Mouse (Mus musculus): ENCODE measurements around the gene Rab3ip.

Gene Rab3ip

GRCm38 (mm10) chr10:116950009-116950769 is at the start of gene Rab3ip:
Rab3ip (minus strand) TSS chr10:116950769.
- DNase-seq (ENCODE audit: inconsistent age in 2 of 2, low spot score in 1 of 2): peak; percentile 93 to 97

- no peak for DNase-seq (ENCODE audit: inconsistent age in 2 of 2, low spot score in 1 of 2)
These were observed 48.3 kb upstream of the Rab3ip start for GRCm38 (mm10) chr10:116998716-116999455.

GRCm38 (mm10) chr10:116996236-116996600 is 45.6 kb upstream of the Rab3ip start:
- peak; percentile 93 to 95 for DNase-seq (ENCODE audit: inconsistent age in 2 of 2, low spot score in 1 of 2)

- no peak for DNase-seq (ENCODE audit: inconsistent age in 2 of 2, low spot score in 1 of 2)
These were observed 45.1 kb upstream of the Rab3ip start for GRCm38 (mm10) chr10:116995584-116996235.

- DNase-seq (ENCODE audit: inconsistent age in 2 of 2, low spot score in 1 of 2): no peak
These were observed 44.6 kb upstream of the Rab3ip start for GRCm38 (mm10) chr10:116995162-116995561.

- no peak for DNase-seq (ENCODE audit: inconsistent age in 2 of 2, low spot score in 1 of 2)
These were observed 43.4 kb upstream of the Rab3ip start for GRCm38 (mm10) chr10:116993971-116994370.

GRCm38 (mm10) chr10:116986264-116987082 is 35.9 kb upstream of the Rab3ip start, which contains the start of gene Best3:
Best3 (plus strand) TSS chr10:116986314.
- DNase-seq (ENCODE audit: inconsistent age in 2 of 2, low spot score in 1 of 2): peak in 1 of 2 experiments; percentile 52

GRCm38 (mm10) chr10:116984836-116985235 is 34.3 kb upstream of the Rab3ip start:
- DNase-seq (ENCODE audit: inconsistent age in 2 of 2, low spot score in 1 of 2): no peak

- DNase-seq (ENCODE audit: inconsistent age in 2 of 2, low spot score in 1 of 2): no peak
These were observed 32.0 kb upstream of the Rab3ip start for GRCm38 (mm10) chr10:116982526-116982925.

GRCm38 (mm10) chr10:116980888-116981287 is 30.3 kb upstream of the Rab3ip start:
- DNase-seq (ENCODE audit: inconsistent age in 2 of 2, low spot score in 1 of 2): peak; percentile 29 to 66

GRCm38 (mm10) chr10:116980273-116980672 is 29.7 kb upstream of the Rab3ip start:
- no peak for DNase-seq (ENCODE audit: inconsistent age in 2 of 2, low spot score in 1 of 2)

GRCm38 (mm10) chr10:116978841-116979240 is 28.3 kb upstream of the Rab3ip start:
- peak in 1 of 2 experiments; percentile 61 for DNase-seq (ENCODE audit: inconsistent age in 2 of 2, low spot score in 1 of 2)

GRCm38 (mm10) chr10:116977858-116978257 is 27.3 kb upstream of the Rab3ip start:
- no peak for DNase-seq (ENCODE audit: inconsistent age in 2 of 2, low spot score in 1 of 2)

- DNase-seq (ENCODE audit: inconsistent age in 2 of 2, low spot score in 1 of 2): no peak
These were observed 26.9 kb upstream of the Rab3ip start for GRCm38 (mm10) chr10:116977455-116977854.

- DNase-seq (ENCODE audit: inconsistent age in 2 of 2, low spot score in 1 of 2): no peak
These were observed 21.9 kb upstream of the Rab3ip start, which contains the start of gene Gm10271 for GRCm38 (mm10) chr10:116972509-116972908. Gm10271 (minus strand) TSS chr10:116972609.

GRCm38 (mm10) chr10:116968741-116969140 is 18.2 kb upstream of the Rab3ip start:
- DNase-seq (ENCODE audit: inconsistent age in 2 of 2, low spot score in 1 of 2): no peak

GRCm38 (mm10) chr10:116966065-116966464 is 15.5 kb upstream of the Rab3ip start:
- no peak for DNase-seq (ENCODE audit: inconsistent age in 2 of 2, low spot score in 1 of 2)

GRCm38 (mm10) chr10:116965297-116965696 is 14.7 kb upstream of the Rab3ip start:
- DNase-seq (ENCODE audit: inconsistent age in 2 of 2, low spot score in 1 of 2): no peak

GRCm38 (mm10) chr10:116964571-116964970 is 14.0 kb upstream of the Rab3ip start:
- no peak for DNase-seq (ENCODE audit: inconsistent age in 2 of 2, low spot score in 1 of 2)

- no peak for DNase-seq (ENCODE audit: inconsistent age in 2 of 2, low spot score in 1 of 2)
These were observed 13.5 kb upstream of the Rab3ip start for GRCm38 (mm10) chr10:116964084-116964483.

- DNase-seq (ENCODE audit: inconsistent age in 2 of 2, low spot score in 1 of 2): no peak
These were observed 12.2 kb upstream of the Rab3ip start for GRCm38 (mm10) chr10:116962803-116963202.

All from adrenal gland, adult (tissue).